In genomic region chr3:41590695-41591559, GRCm38 (mm10) we compare ENCODE assay signal across 8 mouse cellular contexts. TPM values are rescaled to one million over a fixed set of nuclear protein-coding genes. Genes with fewer than 3 reads are reported as not detected.
DNase-seq lines count a peak whose midpoint lies in the region; ATAC-seq lines count a peak whose summit lies in the region.
"Had no signal": no experiment of that assay in that cellular context is flagged by ENCODE, and none has a peak within 500 bp of the region (broad histone marks: within the 10 kb centered on the region; RNA-seq: fewer than 3 reads in every experiment).

No protein-coding gene starts in this region.

- no peak overlapping the region for H3K9ac ChIP-seq in kidney, embryonic 14.5 days (ENCODE audit: low read depth, low read length)
- H3K9ac ChIP-seq: midbrain, embryonic 12.5 days had no signal

- H3K27me3 ChIP-seq in kidney, embryonic 14.5 days (ENCODE audit: control insufficient read depth, insufficient read depth, low read length): no peaks in the 10 kb centered on the region
- H3K27me3 ChIP-seq: midbrain, embryonic 12.5 days had no signal

- H3K4me2 ChIP-seq in kidney, embryonic 14.5 days (replicated peaks; ENCODE audit: low read depth, low read length): no peak overlapping the region
- H3K4me2 ChIP-seq: midbrain, embryonic 12.5 days had no signal

- no peak for ATAC-seq in kidney, embryonic 14.5 days (ENCODE audit: low FRiP score, low TSS enrichment)

- H3K36me3 ChIP-seq in kidney, embryonic 14.5 days (ENCODE audit: control insufficient read depth, insufficient read depth, low read length): peaks cover 36% of the 10 kb centered on the region

- peak; percentile 85 for DNase-seq in kidney, adult 11 months
- peak; percentile 60 for DNase-seq in heart, postnatal 4 days
- DNase-seq in kidney, postnatal 25 days: peak; percentile 71 to 91
- peak; percentile 67 for DNase-seq in lung, postnatal 36 days
- no peak for DNase-seq in right cerebral cortex, postnatal 36 days (ENCODE audit: low spot score in 2 of 2)
- DNase-seq in thymus, postnatal 36 days: no peak

- H3K4me1 ChIP-seq in kidney, embryonic 14.5 days (ENCODE audit: control insufficient read depth, insufficient read depth, low read length): 0 out of 2 replicates have a peak, but pooled peaks cover 4% of the 10 kb centered on the region
- H3K4me1 ChIP-seq: midbrain, embryonic 12.5 days had no signal

- H3K4me3 ChIP-seq in kidney, embryonic 14.5 days (ENCODE audit: low read length): no peak overlapping the region
- H3K4me3 ChIP-seq: midbrain, embryonic 12.5 days had no signal

- WGBS in kidney, embryonic 14.5 days: 87% methylated on average over 20 of the region's 20 CpGs

- no peaks in the 10 kb centered on the region for H3K9me3 ChIP-seq in kidney, embryonic 14.5 days (ENCODE audit: control insufficient read depth, low read length)
- H3K9me3 ChIP-seq: midbrain, embryonic 12.5 days had no signal

- no peak overlapping the region for H3K27ac ChIP-seq in kidney, embryonic 14.5 days (ENCODE audit: low read depth, low read length)
- H3K27ac ChIP-seq: midbrain, embryonic 12.5 days had no signal

RNA-seq across cellular contexts. Expression of gene Jade1, which starts 35.4 kb away (rescaled TPM):
- 14.6 and 22.1 TPM in 2 replicates for polyA plus RNA-seq in kidney, embryonic 14.5 days (2014; fragmentation: Nextera tagmentation; extraction: Ambion mirVana)
- total RNA-seq in heart, postnatal 4 days (2021): 10 to 100 TPM; 37.8 to 43.5 TPM

Comparison
In these comparisons a context has a peak if more than half of its experiments do, and no peak if none do; other contexts are left out.
1. DNase-seq: peak in kidney, adult 11 months (single experiment), heart, postnatal 4 days (single experiment), kidney, postnatal 25 days (2 of 2) and lung, postnatal 36 days (single experiment); none in right cerebral cortex, postnatal 36 days (0 of 2) and thymus, postnatal 36 days (0 of 2).